Mouse (Mus musculus): ENCODE data around the gene Pbx1.
"Not testable (repeated sequence)": the region's sequence is repeated elsewhere in the genome, so short reads cannot be mapped to it uniquely, and the experiment has no call there.

The Pbx1 gene

DNA sequence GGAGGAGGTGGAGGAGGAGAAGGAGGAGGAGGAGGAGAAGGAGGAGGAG lies at the start of gene Pbx1:
Gene Pbx1, minus strand, starts transcription at position 39 of the 49 bp plus-strand sequence.
- DNase-seq (ENCODE audit: low read depth) = not testable (repeated sequence)

DNA sequence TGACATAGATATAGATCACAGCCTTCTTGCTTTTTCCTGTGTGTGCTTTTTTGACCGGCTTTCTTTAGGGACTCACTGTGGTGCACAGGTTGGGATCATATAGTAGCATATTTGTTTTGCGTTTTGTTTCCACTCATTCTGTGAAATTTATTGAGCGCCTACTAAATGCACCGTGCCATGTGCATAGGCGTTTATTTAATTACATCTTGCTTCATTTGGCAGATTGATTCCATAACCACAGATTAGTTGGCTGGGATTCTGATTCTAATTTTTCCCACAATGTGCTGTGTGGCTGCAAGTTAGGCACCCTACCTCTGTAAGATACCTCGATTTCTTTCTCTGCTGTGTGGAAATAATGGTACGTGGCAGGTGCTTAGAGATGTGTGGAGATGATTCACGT lies 47.6 kb upstream of the Pbx1 start:
- no peak for DNase-seq (ENCODE audit: low read depth)

GRCm38 (mm10) chr1:168478829-168479228 lies 46.8 kb upstream of the Pbx1 start:
- DNase-seq (ENCODE audit: low read depth) = no peak

- no peak for DNase-seq (ENCODE audit: low read depth)
Measured at GRCm38 (mm10) chr1:168476917-168477316, 44.8 kb upstream of the Pbx1 start.

DNA sequence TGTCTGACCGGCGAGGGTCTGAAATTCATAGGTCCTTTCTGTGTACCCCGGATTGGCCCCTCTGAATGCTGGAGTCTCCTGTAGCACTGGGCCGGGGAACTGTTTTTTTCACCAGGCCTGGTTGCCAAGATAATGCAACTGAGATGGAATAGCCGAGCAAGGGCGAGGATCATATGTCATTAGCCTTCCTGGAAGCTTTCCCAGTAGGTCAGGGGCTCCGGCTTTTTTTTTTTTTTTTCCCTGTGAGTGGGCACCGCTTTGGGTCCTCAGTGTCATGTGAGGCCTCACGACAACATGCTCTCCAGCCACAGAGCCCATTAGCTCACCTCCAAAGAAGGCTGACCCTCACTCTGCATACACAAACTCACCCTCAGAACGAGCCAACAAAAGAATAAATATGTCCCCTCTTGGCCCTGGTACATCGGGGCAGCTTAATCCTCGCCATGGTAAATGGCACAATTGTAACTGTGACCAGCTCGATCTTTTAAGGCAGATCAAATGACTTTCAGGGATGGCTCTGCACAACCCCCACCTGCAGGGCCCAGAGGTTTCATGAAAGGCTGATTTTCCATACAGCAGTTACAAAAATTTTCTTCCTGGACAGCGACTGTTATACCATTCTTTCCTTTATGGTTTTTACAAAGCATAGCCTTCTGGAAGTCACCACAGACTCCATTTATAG lies 44.3 kb upstream of the Pbx1 start:
- no peak for DNase-seq (ENCODE audit: low read depth)

GRCm38 (mm10) chr1:168475579-168476208 lies 43.6 kb upstream of the Pbx1 start:
- DNase-seq (ENCODE audit: low read depth) = no peak

DNA sequence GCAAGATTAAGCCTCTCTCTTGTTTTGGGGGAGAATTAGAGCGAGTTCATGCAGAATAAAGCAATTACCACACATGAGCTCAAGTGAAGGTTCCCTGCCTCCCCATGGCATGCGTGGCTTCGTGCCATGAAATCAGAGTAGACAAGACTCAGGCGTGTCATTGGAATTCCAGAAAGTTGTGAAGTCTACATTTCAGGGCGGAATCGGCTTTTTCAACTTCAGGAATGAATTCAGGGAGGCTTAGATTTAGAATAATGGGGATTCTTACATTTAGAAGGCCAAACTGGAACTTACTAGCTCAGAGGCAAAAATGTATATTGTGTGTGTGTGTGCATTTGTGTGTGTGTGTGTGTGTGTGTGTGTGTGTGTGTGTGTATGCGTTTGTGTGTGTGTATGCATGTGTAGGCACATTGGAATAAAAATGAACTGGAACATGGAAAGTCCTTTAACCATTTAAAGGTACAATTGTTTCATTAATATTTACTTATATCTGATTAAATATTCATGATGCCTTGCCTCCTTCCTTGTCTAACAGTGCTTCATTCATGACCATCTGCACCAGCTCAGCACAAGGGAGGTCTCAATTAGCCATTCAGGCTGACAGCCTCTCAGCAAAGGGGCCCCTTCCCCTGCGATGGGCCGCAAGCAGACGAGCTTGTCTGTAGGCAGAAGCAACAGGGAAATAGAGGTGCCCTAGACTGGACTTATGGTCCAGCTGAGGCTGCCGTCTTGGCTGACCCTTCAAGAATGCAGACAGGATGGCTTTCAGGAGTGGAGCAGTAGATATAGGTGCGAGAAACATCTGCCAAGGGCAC lies 41.4 kb upstream of the Pbx1 start:
- no peak for DNase-seq (ENCODE audit: low read depth)

DNA sequence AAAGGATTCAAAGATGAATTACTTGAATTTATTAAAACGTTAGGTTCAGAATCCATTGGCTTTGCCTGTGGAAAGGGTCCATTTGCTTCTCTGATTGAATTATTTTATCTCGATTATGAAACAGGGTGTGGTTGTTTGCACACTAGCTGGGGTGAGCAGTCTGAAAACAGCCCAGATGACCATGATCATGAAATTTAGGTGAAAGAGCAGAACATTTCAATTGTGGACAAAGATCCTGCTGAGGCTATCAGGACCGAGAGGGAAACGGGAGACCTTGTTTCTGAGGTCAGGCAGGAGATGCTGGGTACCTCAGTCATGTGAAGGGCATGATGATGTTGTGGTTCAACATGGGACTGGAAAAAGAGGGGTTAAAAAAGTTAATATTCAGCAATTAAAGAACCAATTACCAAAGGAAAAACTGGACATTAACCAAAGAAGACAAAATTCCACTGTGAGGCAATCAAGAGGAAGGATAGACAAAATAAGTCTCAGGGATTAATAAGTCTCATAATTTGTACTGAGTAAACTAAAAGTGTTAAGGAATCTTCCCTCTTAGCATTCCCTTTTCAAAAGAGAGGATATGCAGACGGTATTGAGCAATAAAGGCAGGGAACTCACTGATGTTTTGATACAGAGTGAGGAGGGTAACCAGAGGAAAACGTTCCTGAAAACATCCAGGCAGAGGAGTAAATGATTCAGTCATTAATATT lies 40.6 kb upstream of the Pbx1 start:
- DNase-seq (ENCODE audit: low read depth) = no peak

- no peak for DNase-seq (ENCODE audit: low read depth)
Measured at GRCm38 (mm10) chr1:168459426-168459825, 27.4 kb upstream of the Pbx1 start.

GRCm38 (mm10) chr1:168457191-168457747 lies 25.2 kb upstream of the Pbx1 start:
- no peak for DNase-seq (ENCODE audit: low read depth)

- DNase-seq (ENCODE audit: low read depth) = no peak
Measured at GRCm38 (mm10) chr1:168455178-168455577, 23.1 kb upstream of the Pbx1 start.

DNA sequence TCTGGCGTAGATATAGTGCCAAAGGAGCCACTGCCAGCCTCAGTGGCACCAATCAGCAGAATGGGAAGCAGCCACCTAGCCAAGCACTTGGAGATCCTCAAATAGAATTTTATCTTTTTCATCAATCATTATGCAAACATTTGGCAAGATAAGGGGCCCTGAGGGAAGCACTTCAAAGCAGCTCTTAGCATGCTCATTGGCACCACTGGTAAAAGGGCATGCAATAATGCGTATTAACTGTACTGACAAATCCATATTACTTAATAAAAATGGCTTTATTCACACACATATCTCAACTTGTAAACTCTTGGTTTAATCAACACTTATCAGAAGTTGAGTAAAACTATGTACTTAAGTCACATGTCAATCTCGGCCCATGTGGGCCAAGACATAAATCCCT lies 1.6 kb upstream of the Pbx1 start:
- DNase-seq (ENCODE audit: low read depth) = no peak

GRCm38 (mm10) chr1:168432281-168432725 lies 233 bp upstream of the Pbx1 start:
- peak; percentile 94 for DNase-seq (ENCODE audit: low read depth)

DNA sequence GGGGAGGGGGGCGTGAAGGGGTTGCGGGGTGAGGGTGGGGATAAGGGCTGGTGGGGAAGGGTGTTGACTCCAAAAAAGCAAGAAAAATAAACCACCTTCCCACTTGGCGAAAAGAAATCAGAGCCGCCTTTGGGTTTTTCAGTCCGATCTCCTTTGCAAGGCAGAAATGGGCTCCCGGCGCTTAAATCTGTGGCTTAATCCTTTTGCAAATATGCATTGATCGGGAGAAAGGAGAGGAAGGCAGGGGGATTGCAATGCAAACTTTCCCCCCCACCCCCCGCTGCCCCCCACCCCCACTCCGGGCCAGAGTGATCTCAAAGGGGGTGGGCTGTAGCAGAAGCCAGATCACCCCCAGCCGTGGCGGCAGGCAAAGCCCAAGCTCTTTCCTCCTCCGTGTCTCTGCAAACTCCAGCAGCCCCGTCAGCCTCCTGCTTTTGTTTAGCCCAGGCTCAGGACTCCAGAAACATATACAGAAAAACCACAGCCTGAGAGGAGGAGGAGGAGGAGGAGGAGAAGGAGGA lies 299 bp downstream of the Pbx1 start:
- no peak for DNase-seq (ENCODE audit: low read depth)

DNA sequence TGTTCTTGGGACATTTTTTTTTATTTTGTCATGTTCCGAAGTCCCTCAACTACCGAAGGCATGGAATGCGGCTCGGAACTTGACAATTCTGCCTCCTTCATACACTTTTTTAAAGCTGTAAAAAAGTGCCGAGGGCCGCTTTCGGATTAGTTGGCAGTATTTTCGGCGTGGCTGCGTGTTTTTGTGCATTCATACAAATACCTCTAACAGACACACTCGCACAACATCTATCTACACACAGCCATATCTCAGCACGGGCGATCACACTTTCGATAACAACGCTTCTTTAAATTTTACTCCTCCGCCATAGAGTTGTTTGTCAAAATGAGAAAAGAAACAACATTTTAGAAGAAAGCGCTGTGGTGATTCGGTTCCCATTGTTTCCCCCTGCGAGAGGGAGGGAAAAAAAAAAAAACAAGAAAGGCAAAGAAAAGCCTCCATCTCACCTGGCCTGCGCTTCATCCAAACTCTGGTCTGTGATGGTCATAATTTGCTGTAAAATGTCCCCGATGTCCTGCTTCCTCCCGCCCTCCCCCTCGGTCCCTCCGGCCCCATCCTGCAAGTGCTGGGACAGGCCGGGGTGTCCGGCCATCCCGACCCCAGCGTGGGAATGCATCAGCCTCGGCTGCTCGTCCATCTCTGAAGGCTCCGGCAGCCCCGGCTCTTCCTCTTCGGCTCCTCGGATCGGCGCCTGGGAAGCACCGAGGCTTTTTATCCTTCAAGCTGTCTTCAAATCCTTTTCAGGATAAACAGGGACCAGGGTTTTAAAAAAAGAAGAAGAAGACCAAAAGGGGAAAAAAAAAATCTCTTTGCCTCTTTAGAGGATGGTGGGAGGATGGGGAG lies 981 bp downstream of the Pbx1 start:
- DNase-seq (ENCODE audit: low read depth) = no peak

DNA sequence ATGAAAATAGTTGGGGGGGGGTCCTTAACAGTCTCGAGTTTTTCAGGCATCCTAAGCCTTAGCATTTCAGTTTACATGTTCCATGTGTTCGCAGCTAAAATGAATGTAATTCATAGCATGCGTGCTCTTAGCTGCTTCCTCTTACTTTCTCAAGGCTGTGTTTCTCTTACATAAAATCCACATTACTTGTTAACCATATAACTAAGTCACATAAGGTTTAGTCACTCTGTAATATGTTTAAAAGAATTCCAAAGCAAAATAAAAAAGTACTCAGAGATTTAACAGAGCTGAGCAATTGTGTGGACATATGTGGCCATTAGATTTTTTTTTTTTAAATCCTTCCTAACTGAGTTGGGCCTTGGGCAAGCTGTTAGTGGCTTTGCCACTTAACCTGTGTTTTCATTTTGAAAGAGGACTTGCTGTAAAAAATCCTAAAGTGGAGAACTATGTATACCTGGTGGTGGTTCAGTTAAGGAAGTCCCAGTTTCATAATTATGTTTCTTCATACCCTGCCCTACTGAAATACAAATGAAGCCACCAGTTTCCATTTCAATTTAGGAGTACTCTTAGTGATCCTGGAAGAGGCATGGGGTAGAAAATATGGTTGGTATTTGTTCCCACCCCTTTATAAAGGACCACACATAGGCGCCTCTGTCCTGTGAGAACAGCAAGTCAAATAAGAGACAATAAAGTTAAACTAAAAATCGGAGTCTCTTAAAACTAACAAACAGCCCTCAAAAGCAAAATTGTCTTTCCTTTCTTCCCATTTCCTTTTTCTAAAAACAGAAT lies 2.0 kb downstream of the Pbx1 start:
- no peak for DNase-seq (ENCODE audit: low read depth)

GRCm38 (mm10) chr1:168429406-168429805 lies 2.7 kb downstream of the Pbx1 start:
- no peak for DNase-seq (ENCODE audit: low read depth)

- DNase-seq (ENCODE audit: low read depth) = no peak
Measured at GRCm38 (mm10) chr1:168428255-168428654, 3.8 kb downstream of the Pbx1 start.

GRCm38 (mm10) chr1:168427596-168427995 lies 4.5 kb downstream of the Pbx1 start:
- DNase-seq (ENCODE audit: low read depth) = no peak

GRCm38 (mm10) chr1:168426900-168427299 lies 5.2 kb downstream of the Pbx1 start:
- DNase-seq (ENCODE audit: low read depth) = no peak

GRCm38 (mm10) chr1:168426281-168426680 lies 5.8 kb downstream of the Pbx1 start:
- DNase-seq (ENCODE audit: low read depth) = no peak
